Mouse (Mus musculus) kidney, adult 2 months (tissue): ENCODE measurements at regions not wholly inside any gene's neighbourhood (a gene's known extent, or its start where the extent isn't known, plus 50 kb on each side); places are given as distances from the start of the nearest gene placed in this dataset.

Experiments used
- CTCF ChIP-seq: fragments of 200-500 bp; conservative IDR thresholded peaks from 2 replicates; pipeline ENCODE4 v1.5.1; 2011; ENCODE audit warnings: low read depth, mild to moderate bottlenecking, control low read depth, low read length, moderate library complexity, mixed read lengths; ENCODE audit not compliant: insufficient read depth, insufficient read length
- POLR2A ChIP-seq: fragments of 200-500 bp; IDR thresholded peaks from one replicate; pipeline ENCODE4 v1.6.1; 2011; ENCODE audit warnings: low read depth, low read length, control low read depth

- TF ChIP-seq CTCF (no peak), POLR2A (no peak)
Measured at GRCm38 (mm10) chr6:66419452-66420041, 115.6 kb upstream of the Mad2l1 start.
